Mouse (Mus musculus) MN1 (cell line): ENCODE results near the gene Nat8f5.
"Not testable (repeated sequence)": the region's sequence is repeated elsewhere in the genome, so short reads cannot be mapped to it uniquely, and the experiment has no call there.

Experiments
- DNase-seq: peaks from one replicate; pipeline ENCODE4 v3.0.0-alpha.2; 2016; ENCODE audit warnings: low spot score

The Nat8f5 gene

DNA sequence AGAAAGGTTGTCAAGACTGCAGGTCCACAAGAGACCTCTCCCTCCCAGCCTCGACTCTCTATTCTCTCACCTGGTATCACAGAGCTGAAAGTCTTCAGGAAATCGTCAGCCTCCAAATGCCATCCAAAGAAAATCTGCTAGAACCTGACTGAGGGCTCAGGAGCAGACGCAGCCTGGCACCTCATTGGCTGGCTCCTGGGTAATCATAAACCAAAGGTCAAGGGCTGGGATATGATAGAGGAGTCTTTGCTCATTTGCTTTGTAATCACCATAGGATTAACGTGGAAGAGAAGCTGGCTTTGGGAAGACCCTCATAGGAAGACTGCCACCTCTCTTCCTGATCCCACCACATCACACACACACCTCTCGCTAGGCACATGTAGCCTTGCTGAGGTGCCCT lies at the start of gene Nat8f5, which contains the start of gene Nat8f6:
Gene Nat8f5 (minus strand): TSS at position 136 of the 400 bp plus-strand sequence.
Gene Nat8f6 (minus strand): TSS at position 118 of the 400 bp plus-strand sequence.
- no peak for DNase-seq

DNA sequence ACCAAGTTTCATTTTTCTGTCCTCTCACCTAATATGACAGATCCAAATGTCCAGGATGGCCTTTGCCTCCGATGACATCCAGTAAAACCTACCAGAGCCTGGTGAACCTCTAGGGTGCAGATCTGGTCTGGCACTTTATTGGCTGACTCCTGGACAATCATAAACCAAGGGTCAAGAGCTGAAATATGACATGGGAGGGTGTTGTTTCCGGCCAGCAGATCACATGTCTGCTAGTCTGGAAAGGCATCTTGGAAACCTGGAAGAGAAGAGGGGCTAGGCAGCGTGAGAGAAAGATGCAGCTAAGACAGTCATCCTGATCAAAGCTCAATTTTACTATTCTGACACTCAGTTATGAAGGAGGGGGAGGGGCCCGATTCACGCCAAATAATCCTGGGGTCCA lies 48.2 kb upstream of the Nat8f5 start, which contains the start of gene Nat8f2:
Gene Nat8f2 (minus strand): TSS at position 153 of the 400 bp plus-strand sequence.
- not testable (repeated sequence) for DNase-seq

DNA sequence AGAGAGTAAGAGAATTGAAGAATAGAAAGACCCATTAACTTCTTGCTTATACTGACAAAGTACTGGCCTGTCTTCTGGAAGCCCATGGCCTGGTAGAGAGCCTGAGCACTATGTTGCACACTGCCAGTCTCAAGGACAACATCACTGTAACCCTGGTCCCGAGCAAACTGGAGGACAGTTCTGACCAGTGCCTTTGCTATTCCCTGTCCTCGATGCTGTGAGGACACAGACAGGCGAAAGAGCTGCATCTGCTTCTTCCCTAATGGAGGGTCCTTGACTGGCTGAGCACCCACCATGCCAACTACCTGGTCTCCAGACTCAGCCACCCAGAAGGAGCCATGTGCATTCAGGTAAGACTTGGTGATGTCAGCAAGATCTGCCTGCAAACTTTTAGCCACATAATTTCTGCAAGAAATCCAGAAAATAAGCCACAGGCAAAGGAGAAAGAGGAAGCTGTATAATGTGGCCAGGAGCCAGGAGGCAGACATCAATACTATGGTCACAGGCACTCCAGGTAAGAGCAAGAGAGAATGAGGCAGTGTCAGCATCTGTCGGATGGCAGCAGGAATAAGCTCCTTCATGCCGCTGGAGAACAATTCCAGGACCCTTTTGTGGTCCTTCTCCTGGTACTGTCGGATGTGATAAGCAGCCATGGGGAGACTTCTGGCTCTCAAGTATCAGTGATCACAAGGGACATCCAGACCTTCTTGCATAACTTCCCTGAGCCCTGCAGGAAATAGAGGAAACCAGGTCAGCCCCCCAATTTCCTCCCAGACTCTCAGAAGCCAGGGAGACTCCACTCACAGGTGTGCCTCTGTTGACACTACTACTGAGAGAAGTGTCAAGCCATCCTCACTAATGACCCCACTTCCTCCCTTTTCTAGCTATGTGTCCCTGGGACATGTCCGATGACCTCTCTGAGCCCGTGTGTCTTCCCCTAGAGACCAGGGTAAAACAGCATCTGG lies 47.2 kb upstream of the Nat8f5 start:
- no peak for DNase-seq

DNA sequence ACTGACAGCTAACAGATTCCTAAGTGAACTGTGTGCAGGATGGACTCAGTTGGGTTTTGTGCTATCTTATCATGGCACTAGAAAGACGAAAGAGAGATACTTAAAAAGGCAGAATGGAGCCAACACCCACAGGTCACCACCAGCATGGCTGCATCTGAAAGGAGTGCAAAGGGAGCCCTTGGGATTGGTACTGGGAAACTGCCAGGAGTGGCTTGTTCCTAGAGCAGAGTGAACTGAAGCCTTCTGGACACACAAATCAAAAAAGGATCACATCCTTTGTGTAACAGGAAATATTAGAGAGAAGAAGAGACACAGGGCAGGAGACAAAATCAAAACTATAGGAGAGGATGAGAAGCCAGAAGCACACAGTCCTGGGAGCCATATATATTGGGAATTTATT lies 46.2 kb upstream of the Nat8f5 start:
- not testable (repeated sequence) for DNase-seq

DNA sequence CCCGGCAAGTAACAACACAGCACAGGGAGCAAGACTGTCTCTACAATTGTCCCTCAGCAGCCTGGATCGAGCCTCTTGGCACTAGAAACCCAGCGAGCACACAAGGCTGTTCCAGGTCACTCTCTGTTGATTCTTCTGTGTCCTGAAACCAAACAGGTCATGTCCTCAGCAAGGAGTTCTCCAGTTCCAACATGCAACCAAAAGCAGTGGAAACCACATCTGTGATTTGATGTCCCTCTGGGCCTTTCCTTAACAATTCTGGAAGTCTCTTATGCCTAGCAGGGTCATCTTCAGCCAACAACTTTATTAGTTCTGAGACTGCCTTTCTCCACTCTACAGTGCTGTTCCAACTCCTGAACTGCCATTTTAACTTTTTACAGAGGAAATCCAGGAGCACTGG lies 45.4 kb upstream of the Nat8f5 start:
- not testable (repeated sequence) for DNase-seq

DNA sequence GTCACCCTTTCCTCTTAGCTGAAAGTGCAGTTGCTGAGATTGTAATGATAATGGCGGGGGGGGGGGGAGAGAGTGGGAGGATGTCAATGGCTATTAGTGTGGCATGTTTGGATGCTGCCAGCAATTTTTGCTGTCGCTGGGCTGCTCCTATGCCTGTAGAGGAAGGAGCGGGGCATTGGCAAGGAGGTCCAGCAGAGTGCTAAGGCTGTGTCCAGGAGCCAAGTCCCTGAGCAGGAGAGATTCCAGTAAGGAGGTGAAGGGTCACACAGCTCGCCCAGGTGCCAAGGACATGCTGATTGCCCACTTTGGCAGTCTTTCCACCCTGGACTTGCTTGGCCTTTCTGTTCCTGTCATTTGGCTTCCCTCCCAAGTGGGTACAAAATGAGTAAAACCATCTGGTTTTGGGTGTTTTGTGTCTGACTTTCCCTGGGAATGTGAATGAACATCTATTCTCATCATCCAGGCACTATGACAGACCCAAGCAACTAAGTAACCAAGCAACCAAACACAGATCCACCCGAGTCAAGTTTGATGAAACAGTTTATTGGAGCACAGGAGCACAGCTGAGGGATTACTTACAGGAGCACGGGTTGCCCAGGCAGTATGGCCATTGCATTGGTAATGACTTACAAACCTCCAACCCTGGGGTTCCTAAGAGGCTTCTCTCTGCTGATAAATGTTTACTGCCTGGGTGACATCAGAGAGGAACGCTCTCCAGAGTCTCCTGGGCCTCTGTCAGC lies 44.3 kb upstream of the Nat8f5 start:
- not testable (repeated sequence) for DNase-seq

DNA sequence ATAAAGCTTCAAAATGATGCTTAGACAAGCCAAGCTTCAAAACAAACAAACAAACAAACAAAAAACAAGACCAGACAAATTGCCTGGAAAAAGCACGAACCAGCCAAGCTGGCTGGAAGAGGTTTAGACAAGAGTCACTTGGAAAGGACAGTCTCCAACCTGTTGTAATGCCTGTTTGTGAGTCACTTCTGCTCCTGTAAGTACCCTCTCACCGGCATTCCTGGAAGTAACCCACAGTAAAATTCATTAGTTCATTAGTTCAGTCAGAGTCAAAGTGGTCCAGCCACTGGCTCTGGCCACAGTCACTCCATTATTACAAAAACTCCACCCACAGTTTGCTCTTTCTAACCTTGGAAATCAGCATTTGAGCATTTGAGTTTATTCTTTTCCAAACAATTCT lies 43.1 kb upstream of the Nat8f5 start:
- no peak for DNase-seq

DNA sequence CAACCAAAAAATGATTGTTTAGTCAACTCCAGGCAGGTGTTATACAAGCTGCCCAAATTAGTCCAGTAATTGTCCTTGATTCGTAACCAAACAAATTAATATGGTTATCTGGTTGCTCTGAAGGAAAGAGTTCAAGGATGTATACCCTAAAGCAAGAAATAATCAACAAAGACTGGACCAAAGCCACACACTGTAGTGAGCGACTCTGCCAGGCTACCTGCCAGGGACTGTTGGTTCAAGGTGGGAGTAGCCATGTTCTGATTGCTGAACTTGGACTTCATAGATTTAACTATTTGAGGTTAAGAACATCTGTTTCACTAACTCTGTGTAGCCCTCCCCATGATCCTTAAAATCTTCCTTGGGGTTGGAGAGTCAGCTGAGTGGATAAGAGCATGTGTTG lies 42.4 kb upstream of the Nat8f5 start:
- DNase-seq, result no peak

DNA sequence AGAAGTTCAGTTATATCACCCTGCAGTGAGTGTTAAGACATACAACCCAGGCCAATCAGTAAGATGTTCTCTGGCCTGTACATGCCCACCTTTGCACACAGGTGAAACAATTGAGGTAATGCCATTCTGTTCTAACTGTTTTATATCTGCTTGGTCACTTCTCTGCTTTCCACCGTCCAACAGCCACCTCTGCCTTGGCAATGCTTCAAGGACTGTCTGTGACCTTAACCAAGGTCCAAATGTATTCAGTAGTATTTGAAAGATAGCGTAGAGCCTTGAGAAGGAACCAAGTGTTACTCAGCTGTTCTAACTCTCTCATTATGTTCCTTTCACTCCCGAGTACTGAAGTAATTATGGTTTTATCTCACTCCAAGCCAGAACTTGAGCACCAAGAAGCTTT lies 41.8 kb upstream of the Nat8f5 start:
- no peak for DNase-seq

DNA sequence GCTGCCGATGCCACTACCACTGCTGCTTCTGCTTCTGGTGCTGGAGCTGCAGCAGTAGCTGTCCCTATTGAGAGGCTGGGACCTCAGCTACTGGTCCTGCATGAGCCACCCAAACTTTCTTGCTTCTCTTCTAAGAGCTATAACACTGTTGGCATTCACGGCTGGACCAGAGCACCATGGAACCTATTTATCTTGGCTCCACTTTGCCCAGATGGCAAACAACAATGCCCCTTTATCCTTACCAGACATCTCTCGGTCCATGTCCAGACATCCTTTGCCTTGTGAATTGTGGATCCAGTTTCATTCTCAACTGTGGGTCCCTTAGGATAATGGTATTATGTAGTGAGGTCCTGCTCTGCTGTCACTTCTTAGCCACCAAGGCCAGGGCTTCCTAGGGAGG lies 40.5 kb upstream of the Nat8f5 start:
- no peak for DNase-seq

DNA sequence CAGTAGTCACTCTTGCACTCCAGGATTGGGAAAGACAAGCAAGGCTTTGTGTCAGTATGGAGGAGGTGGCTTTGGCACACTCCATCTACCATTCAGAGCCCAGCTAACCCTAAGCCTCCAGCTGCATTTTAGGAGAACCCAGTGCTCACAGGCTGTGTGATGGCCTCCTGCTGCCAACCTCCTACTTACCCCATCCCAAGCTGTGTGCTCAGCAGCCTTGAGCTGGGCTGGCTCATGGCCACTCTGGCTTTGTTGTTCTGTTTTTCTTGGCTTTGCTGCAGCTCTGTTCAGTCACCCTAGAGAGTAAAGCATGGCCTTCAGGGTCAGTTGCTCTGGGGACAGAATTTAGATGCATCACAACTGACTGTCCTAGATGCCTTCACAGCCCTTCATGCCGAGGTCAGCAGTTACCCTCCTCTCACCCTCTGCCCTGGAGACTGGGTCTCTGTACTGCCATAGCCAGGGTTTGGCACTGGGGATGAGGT lies 35.5 kb upstream of the Nat8f5 start:
- no peak for DNase-seq

DNA sequence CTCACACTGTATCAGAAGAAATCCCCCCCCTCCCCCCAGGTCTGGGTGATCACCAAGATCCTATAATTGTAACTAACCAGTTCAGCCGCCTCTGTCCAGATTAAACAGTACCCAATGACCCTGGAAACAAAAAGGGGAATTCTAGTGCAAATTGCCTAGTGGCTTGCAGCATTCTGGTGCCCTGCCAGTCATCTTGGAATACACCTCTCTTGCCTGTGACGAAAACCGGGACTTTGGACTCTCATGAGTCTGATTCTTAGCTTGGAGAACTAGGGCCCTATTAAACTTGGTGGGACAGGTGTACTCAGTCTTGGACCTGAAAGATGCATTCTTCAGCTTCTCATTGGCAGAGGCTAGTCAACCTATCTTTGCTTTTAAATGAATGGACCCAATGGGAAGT lies 32.7 kb upstream of the Nat8f5 start:
- no peak for DNase-seq

DNA sequence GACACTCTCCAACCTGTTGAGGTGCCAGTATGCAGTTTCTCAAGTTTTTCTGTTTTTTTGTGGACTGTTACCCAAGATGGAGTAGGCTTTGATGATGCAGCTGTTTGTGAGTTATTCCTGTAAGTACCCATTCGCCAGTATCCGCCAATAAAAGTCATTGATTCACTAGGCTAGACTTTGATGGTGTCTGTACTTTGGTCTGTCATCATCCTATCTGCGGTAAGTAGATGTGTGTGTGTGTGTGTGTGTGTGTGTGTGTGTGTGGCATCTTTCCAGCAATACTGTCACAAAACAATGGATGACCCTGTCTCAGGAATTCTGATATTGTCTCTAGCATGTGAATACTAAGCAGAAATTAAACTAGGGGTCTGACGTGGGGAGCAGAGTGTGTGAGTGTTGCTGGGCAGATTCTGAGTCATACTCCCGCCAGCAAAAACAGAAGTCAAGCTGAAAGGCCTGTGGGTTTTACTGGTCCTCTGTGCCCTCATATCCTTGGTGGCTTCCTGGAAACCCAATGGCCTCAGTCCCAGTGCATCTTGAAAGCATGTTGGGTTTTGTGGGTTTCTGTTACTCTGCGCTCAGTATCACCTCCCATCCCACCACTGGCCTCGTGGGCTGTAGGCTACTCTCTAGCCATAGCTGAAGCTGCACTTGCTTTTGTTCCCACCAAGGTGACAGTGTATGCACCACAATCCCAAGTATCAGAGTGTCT lies 30.4 kb upstream of the Nat8f5 start:
- DNase-seq, result no peak

DNA sequence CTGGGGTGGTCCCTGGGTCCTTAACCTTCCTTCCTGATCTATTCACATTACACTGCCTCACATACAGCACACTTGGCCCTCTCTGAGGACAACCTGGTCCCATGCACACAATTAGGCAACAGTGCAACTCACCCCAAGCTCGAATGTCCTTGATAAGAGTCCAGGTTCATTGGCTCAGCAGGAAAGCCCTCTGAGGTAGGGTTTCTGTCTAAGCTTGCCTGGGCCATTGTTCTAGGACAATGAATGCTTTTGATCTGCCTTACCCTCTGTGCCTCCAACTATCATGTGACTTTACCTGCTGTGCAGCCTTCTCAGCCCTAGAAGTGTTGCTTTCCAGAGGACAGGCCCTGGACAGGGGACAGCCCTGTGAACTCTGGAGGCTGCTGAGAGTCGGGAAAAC lies 28.5 kb upstream of the Nat8f5 start:
- DNase-seq, result no peak

DNA sequence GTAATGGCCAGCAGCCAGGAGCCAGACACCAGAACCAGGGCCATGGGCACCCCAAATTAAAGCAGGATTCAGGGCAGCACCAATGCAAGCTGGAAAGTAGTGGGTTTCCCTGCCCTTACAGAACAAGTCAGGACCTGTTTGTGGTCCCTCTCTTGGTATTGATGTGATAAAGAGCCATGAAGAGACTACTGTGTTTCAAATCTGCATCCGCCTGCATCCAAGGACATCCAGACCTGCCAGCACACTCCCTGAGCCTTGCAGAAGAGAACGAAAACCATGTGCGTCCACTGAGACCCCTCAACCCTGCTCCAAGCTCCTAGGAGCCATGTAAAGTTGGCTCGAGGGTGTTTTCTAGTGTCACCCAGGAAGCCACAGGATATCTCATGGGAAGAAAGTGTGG lies 27.4 kb upstream of the Nat8f5 start:
- DNase-seq, result no peak

DNA sequence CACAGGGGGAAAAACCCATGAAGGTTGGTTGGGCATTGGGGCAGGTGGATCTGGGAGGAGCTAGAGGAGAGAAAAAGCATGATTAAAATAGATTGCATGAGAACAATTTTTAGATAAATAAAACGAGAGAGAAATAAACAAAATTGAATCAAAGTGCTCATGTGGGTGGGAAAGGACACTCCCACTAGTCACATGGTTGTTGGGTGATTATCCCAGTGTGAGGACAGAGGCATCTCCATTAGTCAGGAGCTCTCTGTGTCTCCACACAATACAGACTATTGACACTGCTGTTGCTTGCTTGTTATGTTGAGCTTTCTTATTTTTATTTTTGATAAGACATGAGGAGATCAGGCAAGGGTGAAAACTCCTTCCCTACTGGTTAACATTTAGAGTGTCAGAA lies 26.1 kb upstream of the Nat8f5 start:
- DNase-seq, result no peak

DNA sequence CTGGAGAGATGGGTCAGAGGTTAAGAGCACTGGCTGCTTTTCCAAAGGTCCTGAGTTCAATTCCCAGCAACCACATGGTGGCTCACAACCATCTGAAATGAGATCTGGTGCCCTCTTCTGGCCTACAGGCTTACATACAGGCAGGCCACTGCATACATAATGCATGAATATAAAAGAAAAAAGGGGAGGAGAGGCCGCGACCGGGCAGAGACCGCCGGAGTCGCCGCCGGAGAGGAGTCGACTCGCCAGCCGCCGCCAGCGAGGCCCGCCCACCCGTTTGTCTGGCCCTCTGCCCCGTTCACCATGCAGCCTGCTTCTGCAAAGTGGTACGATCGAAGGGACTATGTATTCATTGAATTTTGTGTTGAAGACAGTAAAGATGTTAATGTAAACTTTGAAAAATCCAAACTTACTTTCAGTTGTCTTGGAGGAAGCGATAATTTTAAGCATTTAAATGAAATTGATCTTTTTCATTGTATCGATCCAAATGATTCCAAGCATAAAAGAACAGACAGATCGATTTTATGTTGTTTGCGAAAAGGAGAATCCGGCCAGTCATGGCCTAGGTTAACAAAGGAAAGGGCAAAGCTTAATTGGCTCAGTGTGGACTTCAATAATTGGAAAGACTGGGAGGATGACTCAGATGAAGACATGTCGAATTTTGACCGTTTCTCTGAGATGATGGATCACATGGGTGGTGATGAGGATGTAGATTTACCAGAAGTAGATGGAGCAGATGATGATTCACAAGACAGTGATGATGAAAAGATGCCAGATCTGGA lies 23.1 kb upstream of the Nat8f5 start:
- not testable (repeated sequence) for DNase-seq

DNA sequence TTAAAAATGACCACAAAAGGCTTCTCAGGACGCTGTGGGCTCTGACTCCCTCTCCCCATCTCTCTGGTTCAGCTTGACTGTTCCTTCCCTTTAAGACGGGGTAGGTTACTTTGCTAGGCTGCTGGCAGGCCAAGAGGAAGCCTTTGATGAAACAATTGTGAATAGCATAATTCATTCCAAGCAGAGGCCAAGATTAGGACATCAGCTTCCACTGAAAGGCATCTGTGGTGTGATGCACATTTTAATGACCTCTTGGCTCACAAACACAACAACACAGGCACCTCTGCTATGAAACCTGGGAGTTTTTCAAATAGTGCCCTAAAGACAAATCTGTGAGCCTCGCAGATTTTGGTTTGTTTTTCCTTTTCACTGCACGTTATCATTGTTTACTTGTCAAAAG lies 19.2 kb upstream of the Nat8f5 start:
- DNase-seq, result no peak

DNA sequence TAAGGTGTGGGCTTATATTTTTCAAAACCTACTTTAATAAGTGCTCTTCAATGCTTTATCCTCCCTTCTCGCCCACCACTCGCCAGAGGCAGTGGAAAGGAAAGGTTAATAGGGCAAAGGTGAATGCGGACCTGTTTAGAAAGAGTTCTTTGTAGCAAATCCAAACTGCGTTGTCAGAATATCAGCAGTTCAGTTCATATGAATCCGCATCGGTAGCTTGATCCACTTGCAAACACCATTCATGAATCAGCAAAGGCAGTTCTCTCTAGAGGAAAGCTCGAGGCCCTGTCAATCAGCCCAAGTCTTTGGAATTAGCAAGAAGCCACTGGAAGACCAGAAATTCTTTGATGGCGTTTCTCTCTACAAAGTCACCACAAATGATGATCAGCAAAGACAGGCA lies 17.9 kb upstream of the Nat8f5 start:
- DNase-seq, result no peak

DNA sequence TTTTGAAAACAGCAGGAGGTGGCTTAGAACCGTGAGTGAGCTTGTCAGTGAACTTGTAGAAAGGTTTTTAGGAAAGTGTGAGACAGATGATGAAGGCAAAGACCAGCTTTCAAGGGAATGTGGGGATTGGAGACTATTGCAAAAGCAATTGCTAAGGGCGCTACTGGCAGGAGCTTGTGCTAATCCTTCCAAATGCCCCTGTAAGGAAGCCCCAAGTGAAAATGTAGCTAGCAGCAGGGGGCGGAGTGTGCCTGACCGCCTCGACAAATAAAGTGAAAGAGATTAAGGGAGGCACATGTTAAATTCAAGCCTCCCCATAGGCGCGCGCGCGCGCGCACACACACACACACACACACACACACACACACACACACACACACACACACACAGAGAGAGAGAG lies 16.5 kb upstream of the Nat8f5 start:
- not testable (repeated sequence) for DNase-seq

DNA sequence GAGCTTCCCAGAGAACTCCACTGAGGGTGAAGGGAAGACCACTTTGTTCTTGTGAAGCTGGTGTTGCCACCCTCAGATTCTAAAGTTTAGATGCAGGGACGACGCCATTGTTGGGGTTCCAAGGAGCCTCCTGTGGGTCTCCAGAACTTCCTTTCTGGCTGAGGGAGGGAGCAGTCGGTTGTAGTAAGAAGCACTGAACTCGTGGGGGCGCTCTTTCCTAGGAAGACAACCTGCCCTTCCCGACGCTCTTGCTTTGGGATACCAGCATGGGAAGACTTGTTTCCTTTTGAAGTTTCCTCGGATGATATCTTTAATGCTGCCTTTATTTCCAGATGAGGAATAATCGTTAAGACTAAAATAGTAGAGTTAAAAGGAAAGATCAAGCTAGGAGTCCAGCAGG lies 16.1 kb upstream of the Nat8f5 start:
- not testable (repeated sequence) for DNase-seq
